Mouse (Mus musculus): Measurements from ENCODE around the gene Akt1. TPM values are rescaled to one million over a fixed set of nuclear protein-coding genes. Genes with fewer than 3 reads are reported as not detected.

Akt1 gene
- total and polyA plus RNA-seq, 3 experiments = 66.6 to 144 (median 74.4) TPM

DNA sequence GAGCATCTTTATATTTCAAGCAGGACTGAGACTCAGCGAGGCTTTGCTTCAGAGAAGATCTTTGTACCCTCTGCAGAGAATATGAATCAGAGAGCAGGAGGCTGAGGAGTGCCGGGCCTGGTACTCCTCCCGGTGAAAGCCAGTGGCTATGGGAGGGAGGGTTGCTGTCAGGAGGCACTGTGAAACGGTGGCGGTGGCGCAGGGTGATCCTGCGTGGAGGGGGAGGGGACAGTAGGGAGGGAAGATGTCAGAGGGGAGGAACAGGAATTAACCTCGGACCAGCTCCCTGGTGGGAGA, 32.8 kb upstream of the Akt1 start:
- H3K4me3 ChIP-seq (replicated peaks in 1 of 3; ENCODE audit: low read depth in 2 of 3, low read length in 2 of 3, poor library complexity in 1 of 3) = no peak overlapping the region
- no peaks in the 10 kb centered on the region for H3K36me3 ChIP-seq (replicated peaks in 1 of 2; ENCODE audit: control insufficient read depth in 1 of 2, insufficient read depth in 1 of 2, low read length in 1 of 2)
- H3K27me3 ChIP-seq (replicated peaks) = peaks cover 36% of the 10 kb centered on the region
- dilution Hi-C loops (cut with MboI; ENCODE audit: extremely low pct_ligation_motif_present, extremely low pct_unique_long_range_greater_than_20kb, low sequenced_read_pairs) = no loop called here
- no peak for TF ChIP-seq MAX (IDR thresholded peaks at IDR 0.05; ENCODE audit: low read length)
- TF ChIP-seq PAX5 (IDR thresholded peaks at IDR 0.05; ENCODE audit: low read length) = no peak
- no peak for TF ChIP-seq CTCF (conservative IDR thresholded peaks at IDR 0.05 in 1 of 2, IDR thresholded peaks at IDR 0.05 in 1 of 2; ENCODE audit: low read depth in 2 of 2, low read length in 2 of 2)
- no peak for TF ChIP-seq ZMIZ1 (IDR thresholded peaks at IDR 0.05; ENCODE audit: low read depth, low read length)
- TF ChIP-seq ELF1 (IDR thresholded peaks at IDR 0.05; ENCODE audit: low read depth, low read length) = no peak
- no peak for TF ChIP-seq ZKSCAN1 (IDR thresholded peaks at IDR 0.05; ENCODE audit: borderline replicate concordance, low read depth, low read length)
- no peak for TF ChIP-seq HCFC1 (IDR thresholded peaks at IDR 0.05; ENCODE audit: low read depth, low read length)
- no peak for TF ChIP-seq MXI1 (IDR thresholded peaks at IDR 0.05; ENCODE audit: low read depth, low read length)
- TF ChIP-seq BHLHE40 (IDR thresholded peaks at IDR 0.05; ENCODE audit: low read depth, low read length) = no peak
- TF ChIP-seq RCOR1 (conservative IDR thresholded peaks at IDR 0.05; ENCODE audit: low read depth, low read length) = no peak
- TF ChIP-seq MYC (IDR thresholded peaks at IDR 0.05; ENCODE audit: low read depth, low read length) = no peak
- TF ChIP-seq UBTF (IDR thresholded peaks at IDR 0.05; ENCODE audit: low read depth, low read length) = no peak
- TF ChIP-seq POLR2A (IDR thresholded peaks at IDR 0.05; ENCODE audit: low read depth, low read length) = no peak
- no peak for TF ChIP-seq POLR2AphosphoS2 (IDR thresholded peaks at IDR 0.05; ENCODE audit: low read depth, low read length)
- no peak for TF ChIP-seq ZC3H11A (IDR thresholded peaks at IDR 0.05; ENCODE audit: low read depth, low read length)
- TF ChIP-seq GABPA (IDR thresholded peaks at IDR 0.05; ENCODE audit: insufficient replicate concordance, low read depth, low read length) = no peak
- no peak for TF ChIP-seq IRF4 (IDR thresholded peaks at IDR 0.05; ENCODE audit: low read depth, low read length)
- no peak for DNase-seq (ENCODE audit: extremely low read depth)
- no peak overlapping the region for H3K4me2 ChIP-seq (ENCODE audit: insufficient read depth, low read depth, poor library complexity, severe bottlenecking)
- peaks cover 13% of the 10 kb centered on the region for H3K9me3 ChIP-seq (replicated peaks; ENCODE audit: low read length)
- no peak overlapping the region for H3K9ac ChIP-seq (ENCODE audit: insufficient read depth, low read depth)
- peaks cover 4 to 22% of the 10 kb centered on the region in 2 experiments for H3K4me1 ChIP-seq (ENCODE audit: control insufficient read depth in 1 of 2, insufficient read depth in 2 of 2)
- H3K79me2 ChIP-seq (replicated peaks; ENCODE audit: control insufficient read depth, extremely low read depth, insufficient read depth, poor library complexity, severe bottlenecking) = no peaks in the 10 kb centered on the region
- in situ Hi-C loops (cut with MboI; ENCODE audit: low pct_ligation_motif_present, low pct_unique_long_range_greater_than_20kb, low sequenced_read_pairs) = loop anchor here (5.0 to 10.0 kb wide), 2 partner anchors 50 to 153 kb away; no protein-coding TSS in a partner anchor
- H3K27ac ChIP-seq (ENCODE audit: insufficient read depth, low read depth) = no peak overlapping the region

- DNase-seq (ENCODE audit: extremely low read depth) = peak; percentile 78
- Histone ChIP-seq H3K79me2 (replicated peaks; ENCODE audit: control insufficient read depth, extremely low read depth, insufficient read depth, poor library complexity, severe bottlenecking) (no peaks in the 10 kb centered on the region), H3K9ac (ENCODE audit: insufficient read depth, low read depth) (no peak overlapping the region), H3K4me1 (ENCODE audit: control insufficient read depth in 1 of 2, insufficient read depth in 2 of 2) (peaks cover 9 to 28% of the 10 kb centered on the region in 2 experiments), H3K27ac (ENCODE audit: insufficient read depth, low read depth) (no peak overlapping the region), H3K4me2 (ENCODE audit: insufficient read depth, low read depth, poor library complexity, severe bottlenecking) (peak overlapping the region; percentile 25), H3K4me3 (replicated peaks in 1 of 3; ENCODE audit: low read depth in 2 of 3, low read length in 2 of 3, poor library complexity in 1 of 3) (peak overlapping the region in 1 of 3 experiments; percentile 14), H3K9me3 (replicated peaks; ENCODE audit: low read length) (peaks cover 13% of the 10 kb centered on the region), H3K36me3 (replicated peaks in 1 of 2; ENCODE audit: control insufficient read depth in 1 of 2, insufficient read depth in 1 of 2, low read length in 1 of 2) (no peaks in the 10 kb centered on the region), H3K27me3 (replicated peaks) (peaks cover 36% of the 10 kb centered on the region)
- dilution Hi-C loops (cut with MboI; ENCODE audit: extremely low pct_ligation_motif_present, extremely low pct_unique_long_range_greater_than_20kb, low sequenced_read_pairs) = no loop called here
- TF ChIP-seq GABPA (IDR thresholded peaks at IDR 0.05; ENCODE audit: insufficient replicate concordance, low read depth, low read length) = no peak
- peak; percentile 72 for TF ChIP-seq RAD21 (IDR thresholded peaks at IDR 0.05; ENCODE audit: low read depth, low read length)
- TF ChIP-seq ZC3H11A (IDR thresholded peaks at IDR 0.05; ENCODE audit: low read depth, low read length) = peak; percentile 28; the same call in 1 of the 2 replicates
- TF ChIP-seq E2F4 (IDR thresholded peaks at IDR 0.05; ENCODE audit: insufficient replicate concordance, low read depth, low read length) = no peak
- TF ChIP-seq NELFE (IDR thresholded peaks at IDR 0.05; ENCODE audit: low read depth, low read length) = peak; percentile 45; the same call in 1 of the 2 replicates
- TF ChIP-seq UBTF (IDR thresholded peaks at IDR 0.05; ENCODE audit: low read depth, low read length) = no peak
- TF ChIP-seq CTCF (conservative IDR thresholded peaks at IDR 0.05 in 1 of 2, IDR thresholded peaks at IDR 0.05 in 1 of 2; ENCODE audit: low read depth in 2 of 2, low read length in 2 of 2) = peak; percentile 80 to 100
- no peak for TF ChIP-seq CHD2 (IDR thresholded peaks at IDR 0.05; ENCODE audit: low read length)
- TF ChIP-seq IRF4 (IDR thresholded peaks at IDR 0.05; ENCODE audit: low read depth, low read length) = peak; percentile 13; the same call in 1 of the 2 replicates
- peak; percentile 89 for TF ChIP-seq SMC3 (IDR thresholded peaks at IDR 0.05; ENCODE audit: low read depth, low read length)
- TF ChIP-seq MEF2A (IDR thresholded peaks at IDR 0.05; ENCODE audit: borderline replicate concordance, low read depth, low read length) = 0 out of 2 replicates have a peak, but pooled peaks have one; percentile 15
- in situ Hi-C loops (cut with MboI; ENCODE audit: low pct_ligation_motif_present, low pct_unique_long_range_greater_than_20kb, low sequenced_read_pairs) = loop anchor here (5.0 to 10.0 kb wide), 2 partner anchors 50 to 152 kb away; no protein-coding TSS in a partner anchor
These were observed 32.3 kb upstream of the Akt1 start for GRCm38 (mm10) chr12:112706704-112707572.

Data from CH12.LX (cell line).